Mouse (Mus musculus) midbrain, postnatal 0 days (tissue): ENCODE measurements around the gene Adrm1. TPM values are rescaled to one million over a fixed set of nuclear protein-coding genes. Genes with fewer than 3 reads are reported as not detected.

ENCODE experiments used
- ATAC-seq: fragments of 200-750 bp; cut with Nextera tagmentation; 2 replicates; pipeline ENCODE4 v1.8.0; 2017; ENCODE audit warnings: moderate number of reproducible peaks, mild to moderate bottlenecking, moderate TSS enrichment, moderate library complexity; ENCODE audit not compliant: low FRiP score
- DNase-seq: peaks from one replicate; pipeline ENCODE4 v3.0.0-alpha.2; 2015; ENCODE audit warnings: low spot score
- H3K27ac ChIP-seq: fragments of 300-500 bp; sonication (generic); 2 replicates; pipeline ENCODE4 v1.5.1; 2014; ENCODE audit warnings: low read depth, mild to moderate bottlenecking, low read length, mixed read lengths
- H3K27me3 ChIP-seq: fragments of 300-500 bp; sonication (generic); 2 replicates; pipeline ENCODE4 v1.6.1; 2014; ENCODE audit warnings: low read length, control low read depth, mixed read lengths; ENCODE audit not compliant: insufficient read depth
- H3K36me3 ChIP-seq: fragments of 300-500 bp; sonication (generic); 2 replicates; pipeline ENCODE4 v1.6.1; 2014; ENCODE audit warnings: low read length, control low read depth, mixed read lengths; ENCODE audit not compliant: insufficient read depth
- H3K4me1 ChIP-seq: fragments of 300-500 bp; sonication (generic); 2 replicates; pipeline ENCODE4 v1.6.1; 2014; ENCODE audit warnings: mild to moderate bottlenecking, control low read depth, antibody characterized with exemption, low read length, mixed read lengths; ENCODE audit not compliant: insufficient read depth
- H3K4me2 ChIP-seq: fragments of 300-500 bp; sonication (generic); 2 replicates; pipeline ENCODE4 v1.6.1; 2014; ENCODE audit warnings: low read depth, mild to moderate bottlenecking, low read length, mixed read lengths; ENCODE audit not compliant: poor library complexity, severe bottlenecking
- H3K4me3 ChIP-seq: fragments of 300-500 bp; sonication (generic); 2 replicates; pipeline ENCODE4 v1.5.1; 2014; ENCODE audit warnings: low read depth, mild to moderate bottlenecking, low read length, moderate library complexity
- H3K9ac ChIP-seq: fragments of 300-500 bp; sonication (generic); replicated peaks from 2 replicates; pipeline ENCODE4 v1.6.1; 2014; ENCODE audit warnings: mild to moderate bottlenecking, low read length, moderate library complexity, mixed read lengths; ENCODE audit not compliant: poor library complexity, severe bottlenecking
- H3K9me3 ChIP-seq: fragments of 300-500 bp; sonication (generic); 2 replicates; pipeline ENCODE4 v1.6.1; 2016; ENCODE audit warnings: low read length, control low read depth
- CTCF ChIP-seq: IDR thresholded peaks from 2 replicates; pipeline ENCODE4 v1.5.1; 2016; ENCODE audit warnings: antibody characterized with exemption, mild to moderate bottlenecking
- WGBS: fragments of 180-500 bp; shearing (Covaris S2); extraction: QIAGEN DNeasy Blood & Tissue Kit; methylation state at CpG from one replicate; pipeline ENCODE4 v1.1.7; 2014; 5-methylcytosine and 5-hydroxymethylcytosine counted together
- polyA plus RNA-seq: library from polyadenylated mRNA; unstranded; fragments of >200 nt; fragmentation: Nextera tagmentation; extraction: Ambion mirVana; gene quantifications from 2 replicates; pipeline ENCODE4 v1.2.1, GENCODE M21; 2015
- total RNA-seq: library from RNA; depleted of rRNA; stranded (reverse); fragments of >200 nt; gene quantifications from 2 replicates; pipeline ENCODE4 v1.2.3, GENCODE M21; 2014

The Adrm1 gene
- total and polyA plus RNA-seq, 2 experiments from 2014 or later = 105 to 222 TPM

DNA sequence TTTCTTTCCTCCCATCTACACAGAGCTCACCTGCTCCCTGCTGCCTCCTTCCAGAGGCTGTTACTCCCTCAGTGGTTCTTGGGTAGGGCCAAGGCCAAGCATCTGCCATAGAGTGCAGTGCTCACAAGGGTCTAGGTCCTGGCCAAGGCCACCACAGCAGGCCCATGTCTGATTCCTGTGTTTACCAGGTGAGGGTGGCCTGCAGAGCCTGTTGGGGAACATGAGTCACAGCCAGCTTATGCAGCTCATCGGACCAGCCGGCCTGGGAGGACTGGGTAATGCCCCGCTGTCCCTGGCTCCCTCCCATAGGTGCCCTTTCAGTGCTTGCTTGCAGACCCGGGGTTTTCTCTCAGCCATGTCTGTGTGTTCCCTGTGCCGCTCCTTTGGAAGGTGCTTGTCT lies 2.8 kb downstream of the Adrm1 start:
- H3K9me3 ChIP-seq = no peaks in the 10 kb centered on the region
- no peak overlapping the region for H3K9ac ChIP-seq
- DNase-seq (no peak), ATAC-seq (no peak)
- H3K4me1 ChIP-seq = peaks cover 7% of the 10 kb centered on the region; the same call in 1 of the 2 replicates
- no peak overlapping the region for H3K27ac ChIP-seq
- 96% methylated on average over 5 of the region's 5 CpGs for WGBS
- no peak overlapping the region for H3K4me3 ChIP-seq
- no peak for TF ChIP-seq CTCF
- no peaks in the 10 kb centered on the region for H3K27me3 ChIP-seq
- H3K4me2 ChIP-seq = no peak overlapping the region
- H3K36me3 ChIP-seq = peaks cover 47% of the 10 kb centered on the region

GRCm38 (mm10) chr2:180175725-180176124 lies 4.4 kb downstream of the Adrm1 start:
- Histone ChIP-seq H3K4me1 (peaks cover 7% of the 10 kb centered on the region; the same call in 1 of the 2 replicates), H3K27me3 (no peaks in the 10 kb centered on the region), H3K4me2 (no peak overlapping the region), H3K4me3 (no peak overlapping the region), H3K36me3 (peaks cover 47% of the 10 kb centered on the region), H3K9me3 (no peaks in the 10 kb centered on the region), H3K27ac (no peak overlapping the region), H3K9ac (no peak overlapping the region)
- no peak for ATAC-seq
- TF ChIP-seq CTCF = no peak
- no peak for DNase-seq
- 96% methylated on average over 7 of the region's 7 CpGs for WGBS

- ATAC-seq = no peak
- peaks cover 22% of the 10 kb centered on the region for H3K36me3 ChIP-seq
- no peak overlapping the region for H3K27ac ChIP-seq
- no peak for DNase-seq
- no peak for TF ChIP-seq CTCF
- 93% methylated on average over 9 of the region's 9 CpGs for WGBS
- H3K27me3 ChIP-seq = no peaks in the 10 kb centered on the region
- H3K4me3 ChIP-seq = no peak overlapping the region
- H3K9me3 ChIP-seq = no peaks in the 10 kb centered on the region
- no peak overlapping the region for H3K4me2 ChIP-seq
- H3K4me1 ChIP-seq = no peaks in the 10 kb centered on the region
- H3K9ac ChIP-seq = no peak overlapping the region
Measured at GRCm38 (mm10) chr2:180181542-180181941, 10.3 kb downstream of the Adrm1 start.

GRCm38 (mm10) chr2:180184011-180184751 lies 12.9 kb downstream of the Adrm1 start:
- no peak for ATAC-seq
- Histone ChIP-seq H3K4me2 (no peak overlapping the region), H3K27ac (no peak overlapping the region), H3K9me3 (no peaks in the 10 kb centered on the region), H3K4me1 (no peaks in the 10 kb centered on the region), H3K9ac (no peak overlapping the region), H3K4me3 (no peak overlapping the region), H3K36me3 (no peaks in the 10 kb centered on the region), H3K27me3 (no peaks in the 10 kb centered on the region)
- 86% methylated on average over 24 of the region's 24 CpGs for WGBS
- DNase-seq = no peak
- TF ChIP-seq CTCF = no peak

GRCm38 (mm10) chr2:180184752-180185109 lies 13.4 kb downstream of the Adrm1 start:
- H3K4me2 ChIP-seq = no peak overlapping the region
- DNase-seq (no peak), ATAC-seq (no peak)
- H3K9me3 ChIP-seq = no peaks in the 10 kb centered on the region
- H3K27me3 ChIP-seq = no peaks in the 10 kb centered on the region
- H3K9ac ChIP-seq = no peak overlapping the region
- WGBS = 88% methylated on average over 6 of the region's 6 CpGs
- no peaks in the 10 kb centered on the region for H3K4me1 ChIP-seq
- H3K36me3 ChIP-seq = no peaks in the 10 kb centered on the region
- no peak; the same call in 1 of the 2 replicates for TF ChIP-seq CTCF
- no peak overlapping the region for H3K4me3 ChIP-seq
- H3K27ac ChIP-seq = no peak overlapping the region

DNA sequence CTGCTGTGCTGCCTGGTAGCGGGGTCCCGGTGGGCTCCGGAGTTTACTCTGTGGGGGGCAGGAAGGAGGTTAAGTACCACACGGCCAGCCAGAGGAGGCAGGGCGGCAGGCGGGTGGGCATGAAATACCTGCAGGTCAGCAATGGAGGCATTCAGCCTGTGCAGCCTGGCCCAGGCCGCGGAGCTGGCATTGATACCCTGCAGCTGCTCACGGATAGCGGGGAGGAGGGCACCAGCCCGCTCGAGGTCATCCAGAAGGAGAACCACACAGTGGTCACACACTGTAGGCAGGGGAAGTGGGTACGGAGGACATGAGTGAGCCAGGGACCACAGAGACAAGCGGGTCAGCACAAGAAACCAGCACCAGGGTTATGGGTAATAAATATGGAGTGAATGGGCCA lies 14.4 kb downstream of the Adrm1 start:
- no peak overlapping the region for H3K4me3 ChIP-seq
- H3K36me3 ChIP-seq = no peaks in the 10 kb centered on the region
- no peaks in the 10 kb centered on the region for H3K9me3 ChIP-seq
- no peak for DNase-seq
- no peak for ATAC-seq
- no peak overlapping the region for H3K4me2 ChIP-seq
- no peaks in the 10 kb centered on the region for H3K4me1 ChIP-seq
- no peak overlapping the region for H3K9ac ChIP-seq
- H3K27me3 ChIP-seq = no peaks in the 10 kb centered on the region
- H3K27ac ChIP-seq = no peak overlapping the region
- 89% methylated on average over 14 of the region's 14 CpGs for WGBS
- no peak for TF ChIP-seq CTCF
